22 mouse cellular contexts compared by ENCODE assay signal in the genomic region with DNA sequence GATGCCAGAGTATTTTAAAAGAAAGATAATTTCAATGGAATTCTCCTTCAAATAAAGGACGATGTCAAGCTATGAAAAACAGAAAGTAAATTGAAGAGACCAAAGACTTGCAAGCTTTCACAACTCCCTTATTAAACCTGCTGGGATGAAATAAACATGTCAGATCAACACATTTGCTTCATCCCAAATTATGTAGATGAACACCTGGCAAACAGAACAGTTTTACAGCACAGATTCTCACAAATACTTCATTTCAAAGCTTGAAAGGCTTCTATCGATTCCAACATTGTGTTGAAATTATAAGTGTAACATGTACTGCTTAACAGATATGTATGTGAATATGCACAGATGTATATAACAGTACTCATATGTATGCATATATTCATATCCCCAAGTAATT.
"Had no signal": no experiment of that assay in that cellular context is flagged by ENCODE, and none has a peak within 500 bp of the region (broad histone marks: within the 10 kb centered on the region; RNA-seq: fewer than 3 reads in every experiment).

No protein-coding gene starts in this region.

- H3K9ac ChIP-seq: liver, postnatal 0 days; lung, embryonic 15.5 days; midbrain, embryonic 13.5 days; neural tube, embryonic 13.5 days; neural tube, embryonic 15.5 days; stomach, embryonic 15.5 days had no signal

- DNase-seq: liver, postnatal 0 days; lung, adult 2 months; lung, postnatal 14 days; lung, postnatal 36 days; retina, postnatal 1 day; right cerebral cortex, adult 18-20 months; right cerebral cortex, postnatal 25 days; thymus, adult 2 months; thymus, postnatal 25 days; thymus, postnatal 4 days had no signal

- H3K4me2 ChIP-seq: lung, embryonic 15.5 days; midbrain, embryonic 11.5 days; midbrain, embryonic 13.5 days; neural tube, embryonic 13.5 days; neural tube, embryonic 15.5 days; stomach, embryonic 15.5 days had no signal

- H3K4me1 ChIP-seq: lung, embryonic 15.5 days; megakaryocyte, embryonic 14.5 days; midbrain, embryonic 13.5 days; neural tube, embryonic 13.5 days; neural tube, embryonic 15.5 days; stomach, embryonic 15.5 days had no signal

- H3K27ac ChIP-seq: lung, embryonic 15.5 days; macrophage; midbrain, embryonic 13.5 days; neural tube, embryonic 13.5 days; neural tube, embryonic 15.5 days; stomach, embryonic 15.5 days; stomach, postnatal 0 days had no signal

- H3K36me3 ChIP-seq: lung, embryonic 15.5 days; midbrain, embryonic 13.5 days; neural tube, embryonic 13.5 days; neural tube, embryonic 15.5 days; stomach, embryonic 15.5 days had no signal

- H3K9me3 ChIP-seq: lung, embryonic 15.5 days; megakaryocyte, embryonic 14.5 days; midbrain, embryonic 13.5 days; neural tube, embryonic 13.5 days; neural tube, embryonic 15.5 days; stomach, embryonic 15.5 days had no signal

- H3K27me3 ChIP-seq: lung, embryonic 15.5 days; megakaryocyte, embryonic 14.5 days; midbrain, embryonic 13.5 days; neural tube, embryonic 13.5 days; neural tube, embryonic 15.5 days; stomach, embryonic 15.5 days had no signal

- ATAC-seq: liver, postnatal 0 days; lung, postnatal 0 days; midbrain, embryonic 13.5 days; midbrain, embryonic 16.5 days had no signal

- H3K4me3 ChIP-seq: lung, embryonic 15.5 days; megakaryocyte, embryonic 14.5 days; midbrain, embryonic 13.5 days; myocyte; neural tube, embryonic 13.5 days; neural tube, embryonic 15.5 days; stomach, embryonic 15.5 days had no signal
